Mouse (Mus musculus): Measurements from ENCODE around the gene Gpc6.

Gene Gpc6

GRCm38 (mm10) chr14:117871268-117871667 is 946.2 kb downstream of the Gpc6 start:
- no peak for DNase-seq (ENCODE audit: low spot score)

GRCm38 (mm10) chr14:117879313-117879712 is 954.2 kb downstream of the Gpc6 start:
- peak; percentile 55 for DNase-seq (ENCODE audit: low spot score)

GRCm38 (mm10) chr14:117881112-117881511 is 956.0 kb downstream of the Gpc6 start:
- no peak for DNase-seq (ENCODE audit: low spot score)

- DNase-seq (ENCODE audit: low spot score) = peak; percentile 70
Observed at GRCm38 (mm10) chr14:117882222-117882621, 957.1 kb downstream of the Gpc6 start.

- DNase-seq (ENCODE audit: low spot score) = no peak
Observed at GRCm38 (mm10) chr14:117889653-117890052, 964.5 kb downstream of the Gpc6 start.

GRCm38 (mm10) chr14:117891426-117891825 is 966.3 kb downstream of the Gpc6 start:
- DNase-seq (ENCODE audit: low spot score) = no peak

- DNase-seq (ENCODE audit: low spot score) = no peak
Observed at GRCm38 (mm10) chr14:117892026-117892425, 966.9 kb downstream of the Gpc6 start.

GRCm38 (mm10) chr14:117894869-117895538 is 969.9 kb downstream of the Gpc6 start:
- DNase-seq (ENCODE audit: low spot score) = no peak

GRCm38 (mm10) chr14:117895539-117895912 is 970.4 kb downstream of the Gpc6 start:
- DNase-seq (ENCODE audit: low spot score) = no peak

- DNase-seq (ENCODE audit: low spot score) = no peak
Observed at GRCm38 (mm10) chr14:117904300-117904699, 979.2 kb downstream of the Gpc6 start.

GRCm38 (mm10) chr14:117905701-117906100 is 980.6 kb downstream of the Gpc6 start:
- no peak for DNase-seq (ENCODE audit: low spot score)

GRCm38 (mm10) chr14:117906361-117906760 is 981.2 kb downstream of the Gpc6 start:
- DNase-seq (ENCODE audit: low spot score) = no peak

GRCm38 (mm10) chr14:117908231-117908920 is 983.3 kb downstream of the Gpc6 start:
- DNase-seq (ENCODE audit: low spot score) = no peak

GRCm38 (mm10) chr14:117909046-117909445 is 983.9 kb downstream of the Gpc6 start:
- no peak for DNase-seq (ENCODE audit: low spot score)

- no peak for DNase-seq (ENCODE audit: low spot score)
Observed at GRCm38 (mm10) chr14:117910323-117910722, 985.2 kb downstream of the Gpc6 start.

- no peak for DNase-seq (ENCODE audit: low spot score)
Observed at GRCm38 (mm10) chr14:117912624-117913270, 987.6 kb downstream of the Gpc6 start.

GRCm38 (mm10) chr14:117916577-117916976 is 991.5 kb downstream of the Gpc6 start:
- no peak for DNase-seq (ENCODE audit: low spot score)

GRCm38 (mm10) chr14:117918724-117919123 is 993.6 kb downstream of the Gpc6 start:
- no peak for DNase-seq (ENCODE audit: low spot score)

- DNase-seq (ENCODE audit: low spot score) = no peak
Observed at GRCm38 (mm10) chr14:117919612-117920011, 994.5 kb downstream of the Gpc6 start.

GRCm38 (mm10) chr14:117921393-117922014 is 996.4 kb downstream of the Gpc6 start:
- no peak for DNase-seq (ENCODE audit: low spot score)

- DNase-seq (ENCODE audit: low spot score) = no peak
Observed at GRCm38 (mm10) chr14:117923667-117924066, 998.6 kb downstream of the Gpc6 start.

GRCm38 (mm10) chr14:117930105-117930847 is 1005.2 kb downstream of the Gpc6 start:
- no peak for DNase-seq (ENCODE audit: low spot score)
